In genomic region chr2:180681225-180681624, GRCm38 (mm10) we compare ENCODE assay signal across 21 mouse cellular contexts. TPM values are rescaled to one million over a fixed set of nuclear protein-coding genes. Genes with fewer than 3 reads are reported as not detected.
"Had no signal": no experiment of that assay in that cellular context is flagged by ENCODE, and none has a peak within 500 bp of the region (broad histone marks: within the 10 kb centered on the region; RNA-seq: fewer than 3 reads in every experiment).

No protein-coding gene starts in this region.

- H3K27me3 ChIP-seq: limb, embryonic 13.5 days; liver, embryonic 13.5 days; midbrain, embryonic 15.5 days had no signal

- ATAC-seq: midbrain, embryonic 15.5 days had no signal

- H3K9me3 ChIP-seq: limb, embryonic 10.5 days; limb, embryonic 13.5 days; liver, embryonic 13.5 days; midbrain, embryonic 15.5 days had no signal

- H3K4me2 ChIP-seq: limb, embryonic 13.5 days; liver, embryonic 13.5 days; midbrain, embryonic 11.5 days; midbrain, embryonic 15.5 days had no signal

- H3K27ac ChIP-seq: kidney, postnatal 0 days; layer of hippocampus, adult 2 months; limb, embryonic 10.5 days; limb, embryonic 13.5 days; liver, embryonic 13.5 days; midbrain, embryonic 15.5 days had no signal

- H3K4me1 ChIP-seq: limb, embryonic 10.5 days; limb, embryonic 13.5 days; midbrain, embryonic 15.5 days had no signal

- DNase-seq: kidney, adult 2 months; kidney, postnatal 25 days; layer of hippocampus, adult 9-11 months; liver, embryonic 13.5 days; lung, adult 2 months; lung, postnatal 14 days; lung, postnatal 4 days; thymus, postnatal 25 days had no signal

- H3K9ac ChIP-seq: limb, embryonic 13.5 days; liver, embryonic 13.5 days; midbrain, embryonic 15.5 days had no signal

- H3K4me3 ChIP-seq: layer of hippocampus, adult 2 months; limb, embryonic 10.5 days; limb, embryonic 13.5 days; liver, embryonic 13.5 days; midbrain, embryonic 15.5 days had no signal

RNA-seq across cellular contexts. Expression of gene Tcfl5, which starts 38.7 kb away (rescaled TPM):
- total RNA-seq: liver, adult 2 months; megakaryocyte progenitor cell, adult 5-6 weeks; megakaryocyte-erythroid progenitor cell, adult 5-6 weeks had no signal
- polyA plus RNA-seq: large intestine, adult 2 months; liver, adult 2 months; liver, embryonic 13.5 days; small intestine, adult 2 months; spleen, adult 2 months; thymus, postnatal 0 days had no signal

RNA-seq across cellular contexts. Expression of gene Slc17a9, which starts 43.8 kb away (rescaled TPM):
- polyA plus RNA-seq: midbrain, embryonic 11.5 days had no signal
